Mouse (Mus musculus) gastrocnemius, postnatal 36 days (tissue): Measurements from ENCODE around the gene Myh7b. TPM values are rescaled to one million over a fixed set of nuclear protein-coding genes. Genes with fewer than 3 reads are reported as not detected.
A peak's percentile ranks its signal among the peaks of the same experiment; 100 is the strongest.

Experiments used
- DNase-seq, 2 experiments: peaks; one replicate each; pipeline ENCODE4 v3.0.0; 2022
- intact Hi-C: fragments of 180-260 bp; cut with DNase I; formaldehyde crosslinking; loops from one replicate; pipeline ENCODE4 v1.15.1; 2025
- total RNA-seq, 2 experiments: library from RNA; stranded (reverse); gene quantifications; 2 replicates each; pipeline ENCODE4 v1.2.3; 2021

Gene Myh7b
- total RNA-seq, 2 experiments from 2014 or later, result 1.9 to 6.8 TPM

DNA sequence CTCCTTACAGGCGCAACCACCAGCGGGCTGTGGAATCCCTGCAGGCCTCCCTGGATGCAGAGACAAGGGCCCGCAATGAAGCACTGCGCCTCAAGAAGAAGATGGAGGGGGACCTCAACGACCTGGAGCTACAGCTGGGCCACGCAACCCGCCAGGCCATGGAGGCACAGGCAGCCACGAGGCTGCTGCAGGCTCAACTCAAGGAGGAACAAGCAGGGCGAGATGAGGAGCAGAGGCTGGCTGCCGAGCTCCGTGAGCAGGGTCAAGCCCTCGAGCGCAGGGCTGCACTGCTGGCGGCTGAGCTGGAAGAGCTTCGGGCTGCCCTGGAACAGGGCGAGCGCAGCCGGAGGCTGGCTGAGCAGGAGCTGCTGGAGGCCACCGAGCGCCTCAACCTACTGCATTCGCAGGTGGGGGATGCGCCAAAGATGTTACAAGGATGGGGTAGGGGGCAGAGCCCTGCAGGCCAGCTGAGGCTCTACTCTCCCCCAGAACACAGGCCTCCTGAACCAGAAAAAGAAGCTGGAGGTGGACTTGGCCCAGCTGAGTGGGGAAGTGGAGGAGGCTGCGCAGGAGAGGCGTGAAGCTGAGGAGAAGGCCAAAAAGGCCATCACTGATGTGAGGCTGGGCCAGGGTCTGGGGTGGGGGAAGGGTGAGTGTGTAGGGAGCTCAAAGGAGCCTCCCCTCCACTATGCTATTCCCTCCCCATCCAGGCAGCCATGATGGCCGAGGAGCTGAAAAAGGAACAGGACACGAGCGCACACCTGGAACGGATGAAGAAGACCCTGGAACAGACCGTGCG is 21.3 kb downstream of the Myh7b start:
- intact Hi-C loops, result no loop called here
- DNase-seq, result no peak

GRCm38 (mm10) chr2:155633121-155633520 is 22.1 kb downstream of the Myh7b start:
- intact Hi-C loops, result no loop called here
- no peak for DNase-seq

DNA sequence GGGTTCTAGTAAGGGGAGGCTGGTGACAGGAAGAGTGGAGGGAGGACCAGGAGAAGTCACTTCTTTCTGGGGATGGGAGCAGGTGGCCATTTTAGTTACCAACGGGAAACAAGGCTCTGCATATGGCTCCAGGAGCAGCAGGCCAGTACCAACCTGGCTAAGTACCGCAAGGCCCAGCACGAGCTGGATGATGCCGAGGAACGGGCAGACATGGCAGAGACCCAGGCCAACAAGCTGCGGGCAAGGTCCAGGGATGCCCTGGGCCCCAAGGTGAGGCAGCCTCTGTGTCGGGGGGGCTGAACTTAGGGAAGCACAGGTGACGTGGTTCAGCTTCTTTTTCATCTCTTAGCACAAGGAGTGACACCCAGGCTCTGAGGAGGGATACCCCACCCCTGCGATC is 22.7 kb downstream of the Myh7b start:
- DNase-seq, result no peak
- intact Hi-C loops, result no loop called here

DNA sequence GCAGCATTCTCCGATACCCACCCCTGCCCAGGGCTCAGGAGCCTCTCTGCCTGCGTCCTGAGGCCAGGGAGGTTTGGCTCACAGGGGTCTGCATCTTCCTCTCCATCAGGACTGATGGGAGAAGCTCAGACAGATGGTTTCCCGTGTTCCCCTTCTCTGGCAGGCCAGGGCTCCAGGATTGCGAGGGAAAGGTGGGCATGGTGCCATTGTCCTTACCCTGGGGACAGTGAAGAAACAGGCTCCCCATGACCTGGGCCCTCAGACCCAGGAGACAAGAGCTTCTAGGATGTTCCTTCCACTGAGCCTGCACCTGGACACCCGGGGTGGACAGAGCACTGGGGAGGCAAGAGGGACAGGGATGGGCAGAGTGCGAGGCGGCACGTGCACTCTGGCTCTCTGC is 23.6 kb downstream of the Myh7b start:
- DNase-seq, result no peak
- intact Hi-C loops, result no loop called here

DNA sequence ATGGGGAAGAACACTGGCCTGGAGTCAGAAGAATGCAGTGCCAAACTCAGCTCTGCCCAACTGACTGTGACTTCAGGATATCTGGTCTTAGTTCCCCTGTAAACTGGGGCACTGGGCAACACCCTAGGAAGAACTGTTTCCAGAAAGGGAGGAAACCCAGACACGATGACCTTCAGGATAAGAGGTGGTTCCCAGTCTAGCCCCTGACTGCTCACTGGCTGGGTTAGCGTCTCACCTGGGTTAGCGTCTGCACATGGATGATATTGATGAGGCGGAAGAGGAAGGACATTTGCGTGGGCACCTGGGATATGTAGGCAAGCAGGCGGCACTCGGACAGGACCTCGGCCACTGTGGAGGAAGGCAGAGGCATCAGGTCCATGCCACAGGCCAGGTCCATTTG is 24.9 kb downstream of the Myh7b start:
- DNase-seq, result no peak
- intact Hi-C loops, result no loop called here

GRCm38 (mm10) chr2:155636881-155637280 is 25.9 kb downstream of the Myh7b start:
- no peak for DNase-seq

GRCm38 (mm10) chr2:155637411-155637810 is 26.4 kb downstream of the Myh7b start:
- DNase-seq, result no peak
- intact Hi-C loops, result no loop called here

More at GRCm38 (mm10) chr2:155636881-155637280, 25.9 kb downstream of the Myh7b start:
- intact Hi-C loops, result no loop called here

DNA sequence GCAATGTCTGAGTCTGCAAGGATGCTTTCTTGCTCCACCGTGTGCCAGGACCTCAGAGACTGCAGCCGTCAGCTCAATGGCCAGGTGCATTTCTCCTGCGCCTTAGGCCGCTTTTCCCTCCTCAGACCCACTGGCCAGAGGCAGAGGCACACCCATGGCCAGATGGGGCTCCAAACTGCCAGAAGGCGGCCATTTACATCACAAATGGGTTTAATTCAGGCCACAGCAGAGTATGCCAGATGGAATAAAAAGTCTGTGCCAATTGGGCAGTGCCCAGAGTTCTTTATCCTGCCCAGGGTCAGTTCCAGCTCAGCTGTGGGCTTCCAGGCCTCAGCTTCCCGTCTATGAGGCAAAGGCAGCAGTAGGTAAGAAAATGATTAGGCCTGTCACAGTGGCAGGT is 29.6 kb downstream of the Myh7b start:
- intact Hi-C loops, result no loop called here
- DNase-seq, result no peak

DNA sequence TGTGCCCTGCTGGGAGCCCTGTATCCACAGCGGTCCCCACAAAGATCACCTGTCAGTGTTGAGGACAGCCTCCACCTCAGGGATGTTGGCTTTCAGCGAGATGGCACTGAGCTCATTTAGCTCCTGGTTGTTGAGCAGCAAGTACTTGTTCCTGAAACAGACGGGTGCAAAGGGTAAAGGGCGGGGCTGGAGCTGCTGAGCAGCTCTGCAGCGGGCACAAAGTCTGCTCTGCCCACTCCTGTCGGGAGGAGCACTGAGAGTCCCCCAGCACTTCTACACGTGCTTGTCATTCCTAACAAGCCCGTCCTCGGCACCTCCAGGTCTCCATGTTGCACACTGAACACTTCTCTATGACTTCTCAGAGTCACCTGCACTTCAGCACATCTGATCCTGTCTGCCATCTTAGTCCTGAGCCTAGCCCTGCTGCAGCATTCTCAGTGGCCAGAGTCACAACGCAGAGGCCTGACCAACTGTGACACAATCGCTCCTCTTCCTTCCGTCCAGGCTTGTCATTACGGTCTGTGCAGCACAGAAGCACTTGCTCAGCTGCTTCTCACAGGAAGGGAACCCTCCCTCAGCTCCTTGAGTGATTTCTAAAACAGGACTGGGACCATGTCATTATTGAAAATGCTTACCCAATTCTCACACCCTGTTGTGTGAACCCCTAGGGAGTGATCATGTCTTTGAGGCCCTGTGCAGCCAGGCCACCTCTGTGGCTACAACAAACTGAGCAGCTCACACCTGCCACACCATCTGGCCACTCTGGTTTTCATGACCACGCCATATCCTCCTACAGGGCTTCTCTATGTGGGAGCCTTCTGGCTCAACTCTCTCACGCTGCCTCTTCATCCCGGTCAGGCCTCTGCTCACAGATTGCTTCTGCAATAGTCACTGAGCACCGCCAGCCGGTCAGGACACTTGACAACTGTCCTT is 30.8 kb downstream of the Myh7b start:
- intact Hi-C loops, result no loop called here
- DNase-seq, result no peak

- intact Hi-C loops, result no loop called here
- DNase-seq, result no peak
Observed at GRCm38 (mm10) chr2:155645746-155646145, 34.7 kb downstream of the Myh7b start.

- intact Hi-C loops, result no loop called here
Observed at GRCm38 (mm10) chr2:155652618-155653017, 41.6 kb downstream of the Myh7b start.

GRCm38 (mm10) chr2:155655759-155656372 is 44.9 kb downstream of the Myh7b start:
- intact Hi-C loops, result loop anchor here (5.0 kb wide), 1 partner anchor 286 kb away; the partner anchor contains the start of gene Gm15557
- DNase-seq, result no peak

More at GRCm38 (mm10) chr2:155652618-155653017, 41.6 kb downstream of the Myh7b start:
- DNase-seq, result no peak

- intact Hi-C loops, result loop anchor here (5.0 kb wide), 1 partner anchor 105 kb away; no protein-coding TSS in a partner anchor
- no peak for DNase-seq
Observed at GRCm38 (mm10) chr2:155662390-155662789, 51.4 kb downstream of the Myh7b start.

DNA sequence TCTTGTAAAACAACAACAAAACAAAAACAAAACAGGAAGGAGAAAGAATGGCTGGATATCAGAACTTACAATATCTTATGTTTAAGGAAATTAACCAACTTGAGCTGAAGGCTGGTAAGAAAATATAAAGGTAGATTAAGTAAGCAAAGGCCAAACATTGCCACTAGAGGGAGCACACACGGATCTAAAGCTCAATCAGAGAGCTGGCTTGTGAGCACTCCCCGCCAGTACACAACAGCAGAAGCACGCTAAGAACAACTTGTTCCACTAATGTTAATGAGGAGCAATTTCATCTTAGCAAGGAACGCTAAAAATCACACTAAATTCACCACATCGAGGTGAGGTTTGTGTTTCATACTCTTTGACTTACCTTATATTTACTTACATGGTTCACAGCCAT is 52.1 kb downstream of the Myh7b start:
- intact Hi-C loops, result loop anchor here (5.0 kb wide), 1 partner anchor 104 kb away; no protein-coding TSS in a partner anchor
- DNase-seq, result no peak

DNA sequence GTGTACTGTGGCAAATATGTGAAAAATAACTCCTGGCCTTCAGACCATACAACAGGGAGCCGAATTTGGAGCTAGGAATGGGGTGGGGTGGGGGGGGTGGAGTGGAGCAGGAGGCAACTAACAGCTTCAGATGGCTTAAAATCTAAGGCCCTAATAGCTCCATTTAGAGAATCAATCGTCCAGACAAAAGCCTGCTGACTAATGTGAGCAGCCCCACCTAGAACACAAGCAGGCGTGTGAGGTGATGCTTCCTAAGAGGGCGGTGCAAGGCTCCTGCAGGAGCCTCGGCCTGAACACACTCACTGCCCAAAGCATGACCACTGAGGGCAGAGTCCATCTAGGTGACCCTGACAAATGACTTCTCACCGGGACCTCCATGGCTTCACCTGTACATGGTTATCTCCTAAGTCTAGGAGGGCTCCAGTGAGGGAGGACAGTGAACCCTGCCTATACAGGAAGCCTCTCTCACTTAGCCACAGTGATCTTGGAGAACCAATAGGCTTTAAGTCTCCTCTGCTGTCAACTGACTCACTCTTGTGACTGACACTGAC is 53.0 kb downstream of the Myh7b start:
- DNase-seq, result no peak
- intact Hi-C loops, result loop anchor here (5.0 kb wide), 1 partner anchor 103 kb away; no protein-coding TSS in a partner anchor

DNA sequence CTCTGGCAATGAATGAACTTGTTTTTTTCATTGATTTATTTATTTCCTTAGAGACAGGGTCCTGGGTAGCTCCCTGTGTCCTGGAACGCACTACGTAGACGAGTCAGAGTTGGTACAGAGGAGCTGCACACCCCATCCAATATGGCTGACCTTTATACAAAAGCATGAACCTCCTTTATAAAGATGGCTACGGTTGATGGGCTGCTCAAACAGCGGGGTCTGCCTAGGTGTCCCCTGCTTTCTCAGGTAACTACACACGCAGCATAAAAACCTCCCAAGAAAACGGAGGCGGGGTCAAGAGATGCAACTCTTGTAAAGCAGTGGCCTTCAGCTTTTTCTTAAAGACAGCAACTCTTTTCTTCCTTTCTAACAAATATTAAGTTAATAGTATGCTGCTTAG is 56.9 kb downstream of the Myh7b start:
- no peak for DNase-seq
- intact Hi-C loops, result no loop called here

DNA sequence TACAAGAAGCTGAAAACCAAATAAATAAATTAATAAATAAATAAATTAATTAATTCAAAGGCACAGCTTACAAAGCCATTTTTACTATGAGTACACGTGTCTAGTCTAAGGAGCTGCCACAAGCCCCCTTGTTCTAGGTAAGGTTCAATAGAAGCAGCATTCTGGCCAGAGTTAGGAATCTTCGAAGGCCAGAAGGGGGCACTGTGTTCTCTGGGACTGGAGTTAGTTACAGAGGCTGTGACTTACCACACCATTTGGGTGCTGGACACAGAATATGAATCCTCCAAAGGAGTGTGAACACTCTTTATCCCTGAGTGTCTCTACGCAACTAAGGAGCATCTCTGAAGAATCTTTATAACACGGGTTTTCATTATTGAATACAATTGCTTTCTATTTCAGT is 57.4 kb downstream of the Myh7b start:
- DNase-seq, result no peak
- intact Hi-C loops, result no loop called here

DNA sequence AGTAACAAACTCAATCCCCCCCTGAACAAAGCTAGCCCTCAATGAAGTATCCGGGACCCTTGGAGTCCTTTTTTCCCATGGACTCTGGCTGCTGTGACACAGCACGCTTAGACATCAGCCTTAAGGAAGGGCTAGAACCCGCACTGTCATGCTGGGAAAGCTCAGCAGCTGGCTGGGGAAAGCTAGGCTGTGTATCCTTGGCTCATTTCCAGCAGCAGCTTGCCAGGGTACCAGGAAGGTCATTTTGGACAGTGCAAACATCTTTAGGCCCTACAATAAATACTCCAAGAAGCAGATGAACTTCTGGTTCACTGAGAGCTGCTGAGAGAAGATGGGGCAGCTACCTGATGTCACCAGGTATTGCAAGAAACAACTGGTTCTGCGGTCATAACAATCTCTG is 60.2 kb downstream of the Myh7b start:
- DNase-seq, result no peak
- intact Hi-C loops, result no loop called here

DNA sequence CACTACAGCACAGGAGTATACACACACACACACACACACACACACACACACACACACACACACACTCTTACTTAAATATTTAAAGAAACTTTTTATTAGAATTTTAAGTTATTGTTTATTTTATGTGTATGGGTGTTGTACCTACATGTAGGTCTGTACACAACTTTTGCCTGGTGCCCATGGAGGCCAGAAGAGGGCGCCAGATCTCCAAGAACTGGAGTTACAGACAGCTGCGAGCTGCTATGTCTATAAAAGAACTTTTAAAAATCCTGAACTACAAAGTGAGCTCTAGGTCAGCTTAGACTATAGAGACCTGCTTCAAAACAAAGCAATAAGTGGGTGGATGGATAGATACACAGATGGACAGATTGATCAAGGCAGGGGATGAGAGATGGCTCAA is 62.5 kb downstream of the Myh7b start:
- intact Hi-C loops, result no loop called here
- DNase-seq, result peak; percentile 48 to 49

GRCm38 (mm10) chr2:155675118-155675517 is 64.1 kb downstream of the Myh7b start:
- DNase-seq, result no peak
- intact Hi-C loops, result no loop called here
